Mouse (Mus musculus) frontal cortex, postnatal 10 days (tissue): ENCODE measurements at regions not wholly inside any gene's neighbourhood (a gene's known extent, or its start where the extent isn't known, plus 50 kb on each side); places are given as distances from the start of the nearest gene placed in this dataset.

Experiments used
- DNase-seq, 2 experiments: peaks; one replicate each; pipeline ENCODE4 v3.0.0; 2022; ENCODE audit warnings: low spot score in 2 of 2, mixed read lengths in 1 of 2

DNA sequence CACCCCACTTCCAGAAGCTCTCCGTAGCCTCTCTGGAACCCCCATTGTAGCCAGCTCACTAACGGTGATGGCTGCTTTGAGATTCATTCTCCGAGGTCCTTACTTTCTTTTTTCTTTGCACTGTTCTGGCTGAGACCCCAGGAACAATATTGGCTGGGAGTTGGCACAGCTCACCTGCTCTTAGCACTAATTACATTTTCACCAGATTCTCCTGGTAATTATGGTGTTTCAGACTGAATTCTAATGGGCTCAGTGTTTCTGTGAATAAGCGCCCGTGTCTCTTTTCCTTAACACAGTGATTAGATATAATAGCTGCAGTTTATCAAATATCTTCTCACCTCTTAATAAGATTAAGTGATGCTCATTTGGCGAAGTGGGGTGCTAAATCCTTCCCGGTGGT lies 509.2 kb upstream of the Adamts16 start:
- no peak for DNase-seq

DNA sequence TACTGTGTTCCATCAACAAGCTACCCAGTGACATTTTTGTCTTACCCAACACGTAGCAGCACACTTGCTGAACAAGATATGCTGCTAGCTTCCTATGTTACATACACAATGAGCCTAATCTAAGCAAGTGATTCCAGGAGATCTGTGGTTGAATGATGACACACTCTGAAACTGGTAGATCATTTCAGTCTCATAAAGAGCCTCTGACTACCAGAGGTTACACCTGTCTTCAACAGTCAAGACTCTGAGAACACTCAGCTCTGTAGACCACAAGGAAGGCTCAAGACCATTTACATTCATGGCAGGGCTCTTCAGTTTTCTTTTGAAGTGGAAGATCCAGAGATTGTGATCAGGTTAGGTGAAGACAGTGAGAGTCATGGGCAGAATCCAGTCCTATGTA lies 501.3 kb upstream of the Adamts16 start:
- no peak for DNase-seq

DNA sequence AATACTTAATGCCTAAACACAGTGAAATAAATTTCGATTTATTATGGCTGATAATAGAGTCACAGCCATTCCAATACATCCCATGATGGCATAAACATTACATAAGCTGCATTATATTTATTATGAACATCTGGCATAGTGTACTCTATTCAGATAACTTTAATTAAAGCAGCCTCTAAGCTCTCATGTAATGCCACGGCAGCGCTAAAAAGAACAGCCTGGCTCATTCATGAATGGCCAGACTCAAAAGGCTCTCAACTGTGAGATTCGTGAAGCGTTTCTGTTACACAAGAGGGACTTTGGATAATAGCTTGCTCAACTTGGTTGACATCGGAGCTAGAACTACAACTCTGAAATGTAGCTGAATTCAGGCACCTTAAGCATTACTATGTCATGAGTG lies 497.1 kb upstream of the Adamts16 start:
- DNase-seq, result no peak

DNA sequence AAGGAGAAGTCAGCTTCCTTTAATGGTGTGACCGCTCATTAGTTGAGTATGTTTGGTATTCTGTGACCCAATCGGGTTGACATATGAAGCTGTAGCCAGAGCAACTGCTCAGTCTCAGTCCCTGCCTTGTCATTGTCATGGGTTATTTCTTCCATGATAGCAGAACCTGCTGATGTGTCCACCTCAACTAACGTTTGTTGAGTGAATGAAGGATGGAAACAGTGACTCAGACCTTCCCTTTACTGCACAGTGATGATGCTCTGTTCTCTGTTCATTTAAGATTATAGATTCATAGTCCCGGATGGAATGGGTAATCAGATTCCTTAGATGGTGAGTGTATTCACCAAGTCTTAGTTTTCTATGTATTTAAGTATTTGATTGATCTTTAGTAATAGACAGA lies 493.3 kb upstream of the Adamts16 start:
- DNase-seq, result no peak

DNA sequence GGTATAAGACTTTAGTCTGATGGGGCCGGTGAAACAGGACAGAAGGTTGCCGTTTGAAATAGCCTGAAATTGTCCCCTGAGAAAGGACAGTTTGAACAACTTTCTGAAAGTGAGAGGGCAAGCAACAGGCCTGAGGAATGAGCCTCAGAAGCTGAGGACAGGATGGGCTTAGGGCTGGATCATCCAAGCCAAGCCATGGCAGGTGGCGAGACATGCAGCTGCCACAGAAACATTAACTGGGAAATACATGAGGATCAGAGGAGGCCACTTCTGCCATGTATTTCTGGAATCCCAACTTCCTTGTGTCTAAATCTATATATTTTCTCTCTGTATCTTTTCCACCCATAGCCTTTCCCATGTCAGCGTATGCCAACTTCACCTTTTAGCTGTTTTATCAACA lies 491.5 kb upstream of the Adamts16 start:
- DNase-seq, result no peak

DNA sequence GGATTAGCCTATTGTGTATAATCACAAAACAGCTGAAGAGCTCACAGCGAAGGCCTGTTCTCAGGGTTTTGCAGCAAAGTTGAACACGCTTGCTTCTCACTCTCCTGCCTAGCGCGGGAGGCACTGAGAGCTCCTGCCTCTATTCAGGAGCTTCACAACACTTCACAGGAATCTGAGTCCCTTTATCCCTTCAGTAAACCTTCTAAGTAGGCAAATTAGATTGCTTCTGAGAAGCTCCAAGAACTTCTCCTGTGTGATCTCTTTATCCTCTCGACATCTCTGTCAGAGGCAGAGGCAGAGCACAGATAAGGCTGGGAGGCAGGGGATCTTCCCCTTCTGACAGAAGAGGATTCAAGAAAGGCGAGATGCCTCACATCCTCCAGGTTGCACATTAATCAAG lies 488.7 kb upstream of the Adamts16 start:
- no peak for DNase-seq

DNA sequence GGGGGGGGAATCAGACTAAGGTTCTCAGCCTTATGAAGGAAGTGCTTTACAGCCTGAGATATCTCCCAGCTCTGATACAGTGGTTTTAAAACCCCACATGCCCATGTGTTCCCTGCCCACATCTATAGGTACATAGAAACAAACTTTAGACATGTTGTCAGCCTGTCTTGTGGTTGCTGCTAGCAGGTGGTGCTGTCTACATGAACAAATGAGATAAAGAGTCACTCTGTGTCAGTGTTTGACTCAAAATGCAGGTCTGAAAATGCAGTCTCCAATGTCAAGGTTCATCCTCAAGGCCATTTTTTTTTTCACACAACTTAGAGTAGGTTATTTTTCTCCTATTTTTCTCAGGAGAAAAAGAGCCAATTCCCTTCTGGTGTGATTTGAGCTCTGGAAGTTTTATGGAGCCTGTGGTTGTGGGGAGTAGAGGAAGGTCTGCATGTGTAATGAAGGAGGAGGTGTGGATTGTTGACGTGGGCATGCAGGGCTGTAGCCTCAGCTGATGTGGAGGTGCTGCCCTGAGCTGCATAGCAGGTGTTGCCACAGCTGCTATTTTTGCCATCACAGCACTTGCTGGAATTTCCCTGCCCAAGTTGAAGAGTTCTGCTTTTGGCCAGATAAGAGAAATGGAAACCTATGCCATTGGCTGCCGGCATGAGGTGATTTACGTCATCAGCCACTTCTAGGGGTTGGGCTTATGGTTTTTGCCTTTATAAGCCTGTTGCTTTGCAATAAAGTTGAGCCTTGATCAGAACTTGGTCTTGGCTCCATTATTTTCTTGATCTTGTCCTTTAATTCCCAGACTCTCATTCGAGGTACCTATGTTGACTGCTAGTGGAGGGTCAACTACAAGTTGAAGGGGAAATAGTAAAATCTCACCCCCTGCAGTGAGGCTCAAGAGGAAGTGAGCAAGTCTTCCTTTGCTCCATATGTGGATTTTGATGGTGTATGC lies 486.5 kb upstream of the Adamts16 start:
- DNase-seq, result no peak

DNA sequence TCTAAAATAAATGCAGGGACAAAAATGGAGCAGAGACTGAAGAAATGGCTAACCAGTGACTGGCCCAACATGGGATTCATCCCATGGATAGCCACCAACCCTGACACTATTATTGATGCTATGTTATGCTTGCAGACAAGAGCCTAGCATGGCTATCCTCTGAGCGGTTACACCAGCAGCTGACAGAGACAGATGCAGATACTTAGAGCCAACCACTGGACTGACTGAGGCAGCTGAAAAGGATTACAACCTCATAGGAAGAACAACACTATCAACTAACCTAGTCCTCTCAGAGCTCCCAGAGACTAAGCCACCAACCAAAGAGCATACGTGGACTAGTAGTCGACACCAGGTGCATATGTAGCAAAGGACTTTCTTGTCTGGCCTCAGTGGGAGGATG lies 478.9 kb upstream of the Adamts16 start:
- no peak for DNase-seq

DNA sequence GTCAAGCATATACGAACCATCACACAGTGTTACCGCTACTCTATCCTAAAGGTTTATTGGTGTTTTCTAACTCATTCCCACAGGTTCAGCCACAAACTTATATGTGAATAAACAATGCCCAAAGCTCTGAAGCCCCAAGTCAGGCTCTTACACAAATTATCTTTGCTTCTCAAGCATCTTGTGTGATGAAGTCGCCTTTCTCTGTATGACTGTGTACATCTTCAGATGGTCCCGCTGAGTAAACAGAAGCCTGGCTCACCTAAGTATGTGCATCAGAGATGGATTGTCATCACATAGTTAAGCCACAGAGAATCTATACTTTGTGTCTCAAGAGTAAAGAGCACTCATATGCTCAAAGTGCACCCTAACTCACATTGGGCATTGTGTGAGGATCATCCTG lies 462.3 kb upstream of the Adamts16 start:
- DNase-seq, result no peak

DNA sequence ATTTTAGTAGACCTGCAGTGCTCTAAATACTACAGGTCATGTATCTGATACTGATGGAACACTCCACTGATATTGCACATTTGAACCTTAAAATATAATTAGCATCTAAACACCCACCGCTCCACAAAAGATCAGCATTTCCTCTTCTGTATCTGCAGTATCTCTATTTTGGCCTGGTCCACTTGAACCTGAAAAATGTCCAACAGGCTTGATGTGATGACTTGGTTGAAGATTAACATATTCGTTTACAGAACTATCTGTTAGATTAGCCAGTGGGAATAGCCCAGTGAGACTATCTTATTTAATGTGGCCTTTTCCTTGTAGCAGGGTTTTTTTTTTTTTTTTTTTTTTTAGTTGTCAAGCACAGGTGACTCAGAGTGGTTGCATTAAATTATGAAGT lies 434.4 kb upstream of the Adamts16 start:
- DNase-seq, result no peak

DNA sequence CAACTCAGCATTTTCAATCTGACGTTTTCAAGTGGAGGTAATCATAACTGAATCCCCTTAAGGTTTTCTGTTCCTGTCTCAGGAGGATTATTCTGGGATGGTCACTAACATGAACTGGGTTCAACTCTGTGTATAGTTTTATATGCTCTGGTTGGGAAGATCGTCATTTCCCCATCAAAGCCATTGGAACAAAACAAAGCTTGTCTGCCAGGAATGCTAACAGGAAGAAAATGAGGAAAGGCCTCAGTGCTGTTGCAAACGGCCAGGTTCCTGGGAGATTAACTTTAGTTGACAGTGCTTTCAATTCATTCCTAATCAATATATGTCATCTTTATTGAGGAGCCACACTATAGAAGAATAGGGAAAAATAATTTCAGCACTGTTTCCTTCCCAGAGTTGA lies 432.5 kb upstream of the Adamts16 start:
- no peak for DNase-seq

DNA sequence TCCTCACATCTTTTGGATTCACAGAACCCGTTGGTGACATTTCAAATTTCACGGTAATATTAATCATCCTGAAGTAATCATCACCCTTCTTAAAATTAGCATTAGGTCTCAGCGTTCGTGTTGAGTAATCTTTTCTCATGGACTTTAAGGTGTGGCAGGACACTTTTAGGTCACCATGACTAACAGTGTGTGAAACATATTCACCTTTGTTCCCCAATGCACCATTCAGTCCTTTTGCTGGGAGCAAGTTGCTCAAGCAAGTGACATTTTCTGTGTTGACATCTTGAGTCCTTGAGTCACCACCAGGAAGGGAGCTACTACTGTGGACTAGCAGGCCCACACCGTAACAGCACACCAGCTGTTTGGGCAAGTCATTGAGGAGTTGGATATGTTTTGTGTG lies 431.9 kb upstream of the Adamts16 start:
- no peak for DNase-seq

DNA sequence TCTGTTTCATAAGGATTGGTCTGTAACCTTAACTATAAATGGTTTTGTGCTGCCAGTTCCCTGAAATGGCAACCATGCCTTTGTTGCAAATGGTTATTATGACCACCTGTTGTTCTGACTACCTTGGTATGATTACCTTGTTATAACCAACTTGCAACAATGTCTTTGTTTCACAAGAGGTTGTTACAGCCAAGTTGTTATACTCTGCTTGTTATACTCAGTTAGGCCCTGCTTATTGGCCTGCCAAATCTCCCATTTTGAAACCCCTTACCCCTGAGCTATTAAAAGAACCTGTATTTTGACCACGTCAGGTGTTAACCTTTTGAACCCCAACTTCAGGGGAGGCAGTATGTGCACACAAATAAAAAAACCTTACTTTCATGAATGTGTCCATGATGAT lies 431.5 kb upstream of the Adamts16 start:
- no peak for DNase-seq

DNA sequence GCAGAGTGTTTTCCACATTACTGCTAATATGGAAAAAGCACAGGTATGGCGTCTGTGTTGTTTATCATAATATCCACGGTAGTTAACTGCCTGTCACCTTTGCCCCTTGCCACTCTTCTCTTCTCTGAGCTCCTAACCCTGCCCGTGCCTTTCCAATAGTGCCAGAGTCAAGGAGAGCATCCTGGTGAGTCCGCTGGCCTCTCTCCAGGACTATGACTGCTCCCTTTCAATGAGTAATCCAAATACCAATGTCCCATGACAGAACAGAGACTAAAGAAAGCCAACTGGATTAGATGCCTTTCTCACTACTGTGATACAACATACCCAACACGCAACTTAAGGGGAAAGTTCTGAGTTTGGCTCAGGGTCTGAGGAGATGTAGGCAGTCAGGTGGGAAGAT lies 430.8 kb upstream of the Adamts16 start:
- no peak for DNase-seq

DNA sequence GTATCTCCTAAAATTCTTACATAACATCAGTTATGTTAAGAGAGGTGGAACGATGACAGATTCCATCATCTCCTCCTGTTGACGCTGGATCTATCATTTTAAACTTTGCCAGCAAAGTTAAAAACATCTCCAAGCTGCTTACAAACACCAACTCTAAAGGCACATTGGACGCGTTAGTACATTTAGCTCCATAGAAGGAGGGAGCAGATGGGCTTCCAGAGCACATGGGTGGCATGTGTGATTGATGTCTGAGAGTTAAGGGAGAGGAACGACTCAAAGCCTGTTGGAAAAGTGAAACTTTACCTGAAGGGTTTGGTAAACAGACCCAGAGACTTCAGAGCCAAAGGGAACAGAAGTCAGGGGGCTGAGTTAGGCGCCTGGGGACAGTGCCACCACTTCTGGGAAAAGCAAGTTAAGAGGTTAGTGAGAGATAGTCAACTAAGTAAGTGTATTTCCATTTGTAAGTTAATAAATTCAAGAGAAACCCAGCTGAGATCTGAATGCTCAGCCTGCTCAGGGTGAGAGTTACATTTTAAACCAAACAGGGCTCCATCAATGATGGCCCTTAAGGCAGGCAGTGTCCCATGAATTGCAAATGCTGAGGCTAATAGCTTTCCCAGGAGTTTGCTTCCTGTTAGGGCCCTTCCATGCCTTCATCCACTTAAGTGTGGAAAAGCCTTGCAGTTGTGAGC lies 430.3 kb upstream of the Adamts16 start:
- no peak for DNase-seq

DNA sequence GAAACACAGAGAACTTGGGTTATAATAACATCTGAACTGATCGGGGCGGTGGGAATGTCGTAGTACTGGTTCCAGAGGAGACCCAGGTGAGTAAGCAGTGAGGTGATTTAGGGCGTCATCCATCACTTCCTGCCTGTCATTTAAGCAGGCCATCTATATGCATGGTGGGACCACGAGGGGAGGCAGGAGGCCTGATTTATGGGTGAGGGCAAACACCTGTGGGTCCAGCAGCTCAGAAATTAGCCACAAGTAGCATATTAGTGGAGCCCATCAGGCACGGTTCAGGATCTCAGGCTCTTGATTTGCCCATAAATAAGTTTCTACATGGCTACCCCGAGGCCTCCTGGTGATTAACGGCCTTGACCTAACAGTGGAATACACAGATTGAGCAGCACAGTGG lies 428.8 kb upstream of the Adamts16 start:
- DNase-seq, result no peak

DNA sequence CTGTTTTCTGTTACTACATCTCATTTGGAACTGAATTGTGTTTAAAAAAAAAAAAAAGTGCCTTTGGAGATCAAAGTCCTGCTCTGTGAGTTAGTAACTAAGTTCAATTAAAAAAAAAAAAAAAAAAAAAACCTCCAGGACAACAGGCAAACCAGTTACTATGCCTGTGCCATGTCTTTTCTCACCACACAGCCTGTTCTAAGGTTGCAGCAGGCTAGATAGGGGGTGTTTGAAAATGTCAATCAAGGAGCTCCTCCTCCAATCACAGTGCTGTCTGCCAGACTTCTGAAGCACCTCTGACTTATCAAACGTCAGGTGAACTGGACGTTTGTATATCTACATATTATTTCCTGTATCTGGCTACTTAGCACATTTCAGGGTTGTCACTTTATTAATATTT lies 427.9 kb upstream of the Adamts16 start:
- DNase-seq, result no peak

DNA sequence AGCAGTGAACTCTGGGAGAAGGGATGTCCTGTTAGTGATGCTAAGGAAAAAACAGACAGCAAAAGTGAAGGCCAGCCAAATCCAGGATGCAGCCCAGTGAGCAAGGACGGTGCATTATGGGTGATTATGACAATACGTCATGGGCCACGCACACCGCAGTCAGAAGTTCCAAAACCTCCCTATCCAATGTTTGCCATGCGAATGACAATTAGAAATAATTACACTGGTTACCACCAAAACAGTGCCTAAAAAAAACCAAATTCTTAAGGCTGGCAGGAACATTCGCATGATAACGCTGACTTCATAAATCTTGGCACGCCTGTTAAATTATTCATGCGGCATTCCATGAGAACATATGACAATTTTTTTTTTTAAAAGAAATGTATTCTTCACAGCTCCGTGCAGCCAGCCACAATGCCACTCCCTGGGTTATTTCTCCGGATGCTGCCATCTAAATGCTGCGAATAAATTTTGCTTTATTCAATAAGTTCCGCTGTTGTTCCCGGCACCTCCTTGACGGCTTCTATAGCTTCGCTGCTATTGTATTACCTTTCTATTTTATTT lies 421.8 kb upstream of the Adamts16 start:
- DNase-seq, result no peak

DNA sequence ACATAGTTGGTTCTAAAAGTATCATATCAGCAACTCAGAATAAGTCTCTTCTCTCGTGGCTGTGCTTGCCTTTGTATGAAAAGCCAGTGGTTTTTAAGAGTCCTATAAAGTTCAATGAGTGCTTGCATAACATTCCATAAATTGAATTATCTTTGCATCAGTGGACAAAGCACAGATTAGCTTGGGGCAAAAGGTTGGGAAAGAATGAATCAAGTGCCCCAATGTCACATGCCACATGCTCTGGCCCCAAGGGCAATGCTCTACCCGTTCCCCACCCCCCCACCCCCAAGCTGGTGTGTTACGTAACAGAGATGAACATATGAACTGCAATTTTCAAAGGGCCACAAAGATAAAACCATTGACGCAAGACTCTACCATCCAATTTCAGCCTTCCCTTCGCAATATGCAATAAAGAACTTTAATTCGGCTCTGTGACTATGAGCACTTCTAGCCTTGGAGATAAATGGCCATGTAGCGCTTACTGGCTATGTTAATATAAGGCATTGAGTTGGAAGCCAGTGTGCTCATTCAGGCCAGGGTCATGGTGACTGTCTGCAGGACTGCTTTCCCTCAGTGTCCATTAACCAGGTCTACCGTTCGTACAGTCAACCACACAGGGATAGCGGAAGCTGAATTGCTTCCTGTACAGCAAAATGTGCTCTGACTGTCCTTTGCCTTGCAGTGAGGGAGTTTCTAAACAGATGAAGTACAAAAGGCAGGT lies 421.1 kb upstream of the Adamts16 start:
- no peak for DNase-seq

DNA sequence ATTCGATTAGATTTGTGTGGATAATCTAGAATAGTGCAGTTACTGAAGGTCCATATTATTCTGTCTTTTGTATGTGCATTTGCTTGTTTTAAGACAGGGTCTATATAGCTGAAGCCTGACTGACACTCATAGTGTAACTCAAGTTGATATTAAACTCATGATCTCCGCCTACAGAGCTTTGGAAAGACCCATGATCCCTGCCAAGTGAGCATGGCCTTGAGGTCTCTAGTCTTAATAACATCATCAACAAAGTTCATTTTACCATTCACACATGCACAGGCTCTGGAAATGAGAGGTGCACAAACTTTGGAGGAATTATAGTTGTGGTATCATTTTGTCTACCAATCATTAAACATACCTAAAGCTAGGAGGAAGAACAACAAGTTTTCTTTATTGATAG lies 412.4 kb upstream of the Adamts16 start:
- no peak for DNase-seq

DNA sequence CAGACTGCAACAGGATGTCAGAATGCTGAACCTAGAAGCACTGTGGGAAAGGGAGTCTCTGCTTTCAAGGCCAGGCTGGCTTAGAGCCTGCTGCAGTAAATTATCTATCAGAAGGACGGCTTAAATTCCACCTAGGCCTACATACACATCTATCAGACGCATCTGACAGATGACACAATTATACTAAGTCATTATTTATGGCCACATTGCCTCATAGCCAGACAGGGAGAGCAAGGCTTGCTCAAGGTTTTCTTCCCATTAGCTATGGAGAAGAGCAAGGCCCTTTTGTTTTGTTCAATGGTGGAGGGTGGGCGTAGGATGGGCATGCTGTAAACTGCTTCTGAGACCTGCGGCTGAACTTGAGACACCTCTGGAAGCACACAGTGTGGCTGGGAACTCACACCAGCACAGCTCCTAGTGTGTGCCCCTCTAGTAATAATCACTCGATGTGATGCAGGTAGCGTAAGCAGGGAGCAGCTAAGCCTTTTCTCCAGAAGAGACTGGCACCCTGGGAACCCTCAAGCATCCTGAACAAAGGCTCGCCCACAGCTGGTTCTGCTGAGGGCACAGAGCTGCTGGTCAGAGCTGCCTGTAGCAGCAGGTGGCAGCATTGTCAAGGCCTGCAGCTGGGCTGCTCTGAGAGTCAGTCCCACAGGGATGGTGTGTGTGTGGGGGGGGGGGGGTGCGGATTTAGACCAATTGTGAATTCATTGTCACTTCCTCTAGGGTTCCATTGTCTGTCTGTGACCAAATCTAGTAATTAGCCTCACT lies 406.8 kb upstream of the Adamts16 start:
- DNase-seq, result peak in 1 of 2 experiments; percentile 20

DNA sequence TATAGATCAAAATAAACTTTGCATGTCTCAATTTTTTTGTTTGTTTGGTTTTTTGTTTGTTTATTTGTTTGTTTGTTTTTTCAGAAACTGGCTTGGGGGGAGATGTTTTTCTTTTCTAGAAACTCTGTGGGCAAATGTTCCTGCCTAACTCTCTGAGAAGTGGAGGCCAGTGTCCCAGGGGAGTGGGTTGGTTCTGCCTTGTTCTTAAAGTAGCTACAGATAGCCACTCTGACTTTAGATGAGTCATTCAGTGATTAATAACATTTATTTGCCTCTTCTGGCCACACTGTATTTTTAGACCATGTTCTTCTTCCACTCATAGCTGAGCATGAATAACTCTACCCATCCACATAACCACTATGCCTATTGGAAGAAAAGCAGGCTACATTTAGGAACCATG lies 405.6 kb upstream of the Adamts16 start:
- DNase-seq, result no peak
